Mouse (Mus musculus) cerebellum, adult 2 months (tissue): Measurements from ENCODE around the gene Gm14685.
"Not testable (repeated sequence)": the region's sequence is repeated elsewhere in the genome, so short reads cannot be mapped to it uniquely, and the experiment has no call there.

Experiments used
- CTCF ChIP-seq: fragments of 200-500 bp; IDR thresholded peaks from 2 replicates; pipeline ENCODE4 v1.5.1; 2011; ENCODE audit warnings: low read depth, mild to moderate bottlenecking, control low read depth, low read length, moderate library complexity, borderline replicate concordance; ENCODE audit not compliant: insufficient read depth
- POLR2A ChIP-seq: fragments of 200-500 bp; IDR thresholded peaks from 2 replicates; pipeline ENCODE4 v1.6.1; 2011; ENCODE audit warnings: low read length, control low read depth, borderline replicate concordance; ENCODE audit not compliant: insufficient read depth

- TF ChIP-seq POLR2A, CTCF: not testable (repeated sequence)
Measured at GRCm38 (mm10) chrX:73143218-73143618, 26.4 kb downstream of the Gm14685 start.
